Mouse (Mus musculus): ENCODE results near the gene Aloxe3.

DNA sequence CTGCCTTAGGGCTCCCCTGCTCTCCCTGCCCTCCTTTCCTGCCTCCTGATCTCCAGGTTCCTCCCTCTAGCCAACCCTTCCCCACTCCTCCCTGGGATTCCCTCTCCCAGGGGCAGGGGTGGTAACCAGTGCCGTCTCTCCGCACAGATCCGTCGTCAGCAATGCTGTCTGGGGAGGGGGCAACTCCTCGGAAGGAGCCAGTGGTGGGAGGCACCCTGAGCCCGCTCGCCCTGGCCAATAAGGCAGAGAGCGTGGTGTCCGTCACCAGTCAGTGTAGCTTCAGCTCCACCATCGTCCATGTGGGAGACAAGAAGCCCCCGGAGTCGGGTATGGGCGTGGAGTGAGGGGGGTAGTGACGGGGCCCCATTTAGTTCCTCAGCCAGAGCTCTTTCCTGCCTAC lies 21.2 kb upstream of the Aloxe3 start:
- no peak for TF ChIP-seq CTCF (IDR thresholded peaks at IDR 0.05; ENCODE audit: control insufficient read depth, insufficient read depth, insufficient read length)
- no peak for TF ChIP-seq USF1 (IDR thresholded peaks at IDR 0.05; ENCODE audit: low read depth)
- no peak for TF ChIP-seq MYOD1 (IDR thresholded peaks at IDR 0.05; ENCODE audit: control insufficient read depth, insufficient read length, low read depth)
- no peak for TF ChIP-seq CEBPB (IDR thresholded peaks at IDR 0.05; ENCODE audit: low read depth)

All from C2C12 (cell line).